Mouse (Mus musculus) G1E (cell line): ENCODE data around the gene Scamp1.

Source experiments
- CTCF ChIP-seq: IDR thresholded peaks from 2 replicates; pipeline ENCODE4 v1.5.1; 2012; ENCODE audit warnings: low read depth, low read length, inconsistent platforms, mixed read lengths
- GATA1 ChIP-seq: IDR thresholded peaks from 2 replicates; pipeline ENCODE4 v1.6.1; 2012; ENCODE audit warnings: borderline replicate concordance, low read length, inconsistent platforms, mixed read lengths
- POLR2AphosphoS5 ChIP-seq: IDR thresholded peaks from 2 replicates; pipeline ENCODE4 v1.6.1; 2012; ENCODE audit warnings: low read depth, low read length, inconsistent platforms; ENCODE audit not compliant: insufficient replicate concordance
- TAL1 ChIP-seq: conservative IDR thresholded peaks from 2 replicates; pipeline ENCODE4 v1.6.1; 2012; ENCODE audit warnings: low read depth, low read length, inconsistent platforms, mixed read lengths

- TF ChIP-seq CTCF: no peak
- no peak for TF ChIP-seq GATA1
- TF ChIP-seq TAL1: no peak
- TF ChIP-seq POLR2AphosphoS5: no peak
Observed at GRCm38 (mm10) chr13:94188200-94189086, 97.2 kb downstream of the Scamp1 start.
